Mouse (Mus musculus): Measurements from ENCODE around the gene Tmem8b. TPM values are rescaled to one million over a fixed set of nuclear protein-coding genes. Genes with fewer than 3 reads are reported as not detected.

Gene Tmem8b
- polyA plus RNA-seq, 1 experiment from 2014 or later: 3.5 TPM

GRCm38 (mm10) chr4:43727718-43728575 is 59.2 kb downstream of the Tmem8b start:
- no peaks in the 10 kb centered on the region for H3K36me3 ChIP-seq (ENCODE audit: insufficient read depth)
- WGBS: 62% methylated on average over 7 of the region's 7 CpGs
- no peak for TF ChIP-seq CTCF (IDR thresholded peaks at IDR 0.05; ENCODE audit: low read depth)
- H3K27me3 ChIP-seq (ENCODE audit: insufficient read depth, low read length): no peaks in the 10 kb centered on the region
- H3K9ac ChIP-seq: no peak overlapping the region
- peak overlapping the region; percentile 54 for H3K27ac ChIP-seq (ENCODE audit: low read depth)
- no peak overlapping the region for H3K4me2 ChIP-seq
- no peak overlapping the region for H3K4me3 ChIP-seq (ENCODE audit: low read depth, low read length)
- peaks cover 25% of the 10 kb centered on the region for H3K4me1 ChIP-seq (ENCODE audit: insufficient read depth)
- H3K9me3 ChIP-seq (ENCODE audit: low read depth, low read length): no peaks in the 10 kb centered on the region
- DNase-seq (peak; percentile 36), ATAC-seq (ENCODE audit: insufficient read depth) (0 out of 2 replicates have a peak, but pooled peaks have one; percentile 7)

DNA sequence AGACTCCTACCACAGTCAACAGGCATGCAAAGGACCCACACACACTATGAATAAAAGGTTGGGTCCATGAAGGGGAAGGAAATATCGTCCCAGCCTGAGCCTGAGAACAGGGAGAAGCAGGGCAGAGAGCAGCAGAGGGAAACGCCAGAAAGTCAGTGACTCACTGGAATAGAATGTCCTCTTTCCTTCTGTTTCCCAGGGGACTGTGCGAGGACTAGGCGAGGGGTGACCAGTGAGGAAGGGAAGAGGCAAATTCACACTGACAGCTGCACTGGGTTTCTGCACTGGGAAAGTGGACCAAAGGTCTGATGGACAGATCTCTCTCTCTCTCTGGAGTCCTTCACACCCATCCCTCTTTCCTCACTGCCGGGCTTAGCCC is 59.8 kb downstream of the Tmem8b start:
- H3K9me3 ChIP-seq (ENCODE audit: low read depth, low read length): no peaks in the 10 kb centered on the region
- ATAC-seq (ENCODE audit: insufficient read depth) (peak; percentile 57; the same call in 1 of the 2 replicates), DNase-seq (peak; percentile 56)
- no peak for TF ChIP-seq CTCF (IDR thresholded peaks at IDR 0.05; ENCODE audit: low read depth)
- H3K9ac ChIP-seq: peak overlapping the region; percentile 13; the same call in 1 of the 2 replicates
- 21% methylated on average over 5 of the region's 5 CpGs for WGBS
- no peaks in the 10 kb centered on the region for H3K36me3 ChIP-seq (ENCODE audit: insufficient read depth)
- H3K27ac ChIP-seq (ENCODE audit: low read depth): peak overlapping the region; percentile 54
- no peak overlapping the region for H3K4me2 ChIP-seq
- peaks cover 25% of the 10 kb centered on the region for H3K4me1 ChIP-seq (ENCODE audit: insufficient read depth)
- H3K4me3 ChIP-seq (ENCODE audit: low read depth, low read length): no peak overlapping the region
- H3K27me3 ChIP-seq (ENCODE audit: insufficient read depth, low read length): no peaks in the 10 kb centered on the region

DNA sequence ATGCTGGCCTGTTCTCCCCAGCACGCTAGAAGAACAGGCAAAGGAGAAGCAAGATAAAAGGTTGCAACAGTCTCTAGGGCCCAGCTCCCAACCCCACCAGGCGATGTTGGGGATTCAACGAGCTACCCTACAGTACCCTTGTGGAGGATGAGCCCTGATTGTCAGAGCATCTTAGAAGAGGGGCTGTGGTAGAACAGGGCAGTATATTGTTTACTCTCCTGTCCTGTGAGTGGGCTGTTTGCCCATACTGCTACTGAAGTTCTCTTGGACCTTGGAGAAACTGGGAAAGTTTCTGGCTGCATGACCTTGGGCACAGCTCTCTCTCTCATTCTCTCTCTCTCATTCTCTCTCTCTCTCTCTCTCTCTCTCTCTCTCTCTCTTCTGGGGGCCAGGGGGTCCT is 60.4 kb downstream of the Tmem8b start:
- peaks cover 25% of the 10 kb centered on the region for H3K4me1 ChIP-seq (ENCODE audit: insufficient read depth)
- H3K9me3 ChIP-seq (ENCODE audit: low read depth, low read length): no peaks in the 10 kb centered on the region
- TF ChIP-seq CTCF (IDR thresholded peaks at IDR 0.05; ENCODE audit: low read depth): no peak
- H3K27ac ChIP-seq (ENCODE audit: low read depth): peak overlapping the region; percentile 54
- H3K4me2 ChIP-seq: no peak overlapping the region
- H3K36me3 ChIP-seq (ENCODE audit: insufficient read depth): no peaks in the 10 kb centered on the region
- no peak for ATAC-seq (ENCODE audit: insufficient read depth)
- H3K27me3 ChIP-seq (ENCODE audit: insufficient read depth, low read length): no peaks in the 10 kb centered on the region
- no peak overlapping the region for H3K4me3 ChIP-seq (ENCODE audit: low read depth, low read length)
- DNase-seq: no peak
- H3K9ac ChIP-seq: no peak overlapping the region
- 59% methylated on average over 3 of the region's 3 CpGs for WGBS

DNA sequence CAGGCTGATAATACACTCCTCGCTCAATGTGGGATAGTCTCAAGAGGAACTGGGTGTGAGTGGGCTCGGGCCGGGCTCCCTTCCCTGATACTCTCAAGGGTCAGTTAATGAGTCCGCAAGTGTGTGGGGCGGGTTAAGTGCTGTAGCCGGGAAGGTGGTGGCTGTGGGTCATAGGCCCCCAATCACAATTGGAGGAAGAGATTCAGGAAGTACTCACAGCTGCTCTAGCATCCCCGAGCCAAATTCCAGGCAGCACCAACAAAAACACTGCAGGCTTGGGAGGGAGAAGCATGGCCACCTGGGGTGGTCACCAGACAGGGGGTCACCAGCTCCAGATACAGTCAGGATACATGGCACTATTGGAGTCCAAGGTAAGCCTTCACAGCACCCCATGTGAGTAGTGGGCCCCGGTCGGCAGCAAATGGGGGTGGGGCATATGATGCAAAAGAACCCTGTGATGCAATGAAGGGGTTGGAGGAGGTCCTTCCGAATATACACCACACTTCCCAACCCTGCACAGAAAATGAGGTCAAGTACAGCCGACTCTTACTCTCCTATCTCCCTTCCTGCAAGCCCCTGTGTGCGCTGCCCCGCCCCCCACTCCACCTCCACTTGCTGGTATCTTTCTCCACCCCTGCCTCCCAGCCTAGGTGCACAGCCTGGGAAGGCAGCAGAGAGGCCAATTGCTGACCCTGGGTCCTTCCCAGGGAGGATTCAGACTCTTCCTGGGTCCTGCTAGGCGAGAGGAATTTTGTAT is 61.2 kb downstream of the Tmem8b start, which contains the start of gene Spaar:
TSS of gene Spaar (plus strand) at position 241 of the 757 bp plus-strand sequence.
- TF ChIP-seq CTCF (IDR thresholded peaks at IDR 0.05; ENCODE audit: low read depth): no peak
- 43% methylated on average over 14 of the region's 14 CpGs for WGBS
- Histone ChIP-seq H3K4me2 (0 out of 2 replicates have a peak within 1 kb of the TSS, but pooled peaks have one; percentile 5), H3K27me3 (ENCODE audit: insufficient read depth, low read length) (no peaks in the 10 kb centered on the region), H3K9me3 (ENCODE audit: low read depth, low read length) (no peaks in the 10 kb centered on the region), H3K4me1 (ENCODE audit: insufficient read depth) (peaks cover 25% of the 10 kb centered on the region), H3K27ac (ENCODE audit: low read depth) (peak within 1 kb of the TSS; percentile 54), H3K9ac (no peak within 1 kb of the TSS), H3K4me3 (ENCODE audit: low read depth, low read length) (no peak within 1 kb of the TSS), H3K36me3 (ENCODE audit: insufficient read depth) (no peaks in the 10 kb centered on the region)
- DNase-seq (peak; percentile 13), ATAC-seq (ENCODE audit: insufficient read depth) (0 out of 2 replicates have a peak, but pooled peaks have one; percentile 9)

GRCm38 (mm10) chr4:43730750-43731297 is 62.1 kb downstream of the Tmem8b start:
- peak; percentile 24 for DNase-seq
- no peaks in the 10 kb centered on the region for H3K27me3 ChIP-seq (ENCODE audit: insufficient read depth, low read length)
- ATAC-seq (ENCODE audit: insufficient read depth): no peak
- no peak overlapping the region for H3K4me3 ChIP-seq (ENCODE audit: low read depth, low read length)
- no peaks in the 10 kb centered on the region for H3K9me3 ChIP-seq (ENCODE audit: low read depth, low read length)
- no peak overlapping the region for H3K9ac ChIP-seq
- TF ChIP-seq CTCF (IDR thresholded peaks at IDR 0.05; ENCODE audit: low read depth): peak; percentile 44
- 0 out of 2 replicates have a peak overlapping the region, but pooled peaks have one; percentile 5 for H3K4me2 ChIP-seq
- peaks cover 25% of the 10 kb centered on the region for H3K4me1 ChIP-seq (ENCODE audit: insufficient read depth)
- no peaks in the 10 kb centered on the region for H3K36me3 ChIP-seq (ENCODE audit: insufficient read depth)
- no peak overlapping the region for H3K27ac ChIP-seq (ENCODE audit: low read depth)
- 54% methylated on average over 21 of the region's 21 CpGs for WGBS

GRCm38 (mm10) chr4:43732171-43732570 is 63.4 kb downstream of the Tmem8b start:
- TF ChIP-seq CTCF (IDR thresholded peaks at IDR 0.05; ENCODE audit: low read depth): no peak
- no peak overlapping the region for H3K9ac ChIP-seq

More at GRCm38 (mm10) chr4:43732171-43732570, 63.4 kb downstream of the Tmem8b start:
- no peak overlapping the region for H3K27ac ChIP-seq (ENCODE audit: low read depth)
- no peaks in the 10 kb centered on the region for H3K27me3 ChIP-seq (ENCODE audit: insufficient read depth, low read length)
- H3K4me2 ChIP-seq: no peak overlapping the region
- H3K4me3 ChIP-seq (ENCODE audit: low read depth, low read length): no peak overlapping the region
- ATAC-seq (ENCODE audit: insufficient read depth) (no peak), DNase-seq (no peak)
- WGBS: 7% methylated on average over 1 of the region's 1 CpGs
- H3K36me3 ChIP-seq (ENCODE audit: insufficient read depth): no peaks in the 10 kb centered on the region
- H3K4me1 ChIP-seq (ENCODE audit: insufficient read depth): peaks cover 25% of the 10 kb centered on the region
- no peaks in the 10 kb centered on the region for H3K9me3 ChIP-seq (ENCODE audit: low read depth, low read length)

Measured in lung, embryonic 14.5 days (tissue).